Mouse (Mus musculus): ENCODE results near the gene Wdhd1.

DNA sequence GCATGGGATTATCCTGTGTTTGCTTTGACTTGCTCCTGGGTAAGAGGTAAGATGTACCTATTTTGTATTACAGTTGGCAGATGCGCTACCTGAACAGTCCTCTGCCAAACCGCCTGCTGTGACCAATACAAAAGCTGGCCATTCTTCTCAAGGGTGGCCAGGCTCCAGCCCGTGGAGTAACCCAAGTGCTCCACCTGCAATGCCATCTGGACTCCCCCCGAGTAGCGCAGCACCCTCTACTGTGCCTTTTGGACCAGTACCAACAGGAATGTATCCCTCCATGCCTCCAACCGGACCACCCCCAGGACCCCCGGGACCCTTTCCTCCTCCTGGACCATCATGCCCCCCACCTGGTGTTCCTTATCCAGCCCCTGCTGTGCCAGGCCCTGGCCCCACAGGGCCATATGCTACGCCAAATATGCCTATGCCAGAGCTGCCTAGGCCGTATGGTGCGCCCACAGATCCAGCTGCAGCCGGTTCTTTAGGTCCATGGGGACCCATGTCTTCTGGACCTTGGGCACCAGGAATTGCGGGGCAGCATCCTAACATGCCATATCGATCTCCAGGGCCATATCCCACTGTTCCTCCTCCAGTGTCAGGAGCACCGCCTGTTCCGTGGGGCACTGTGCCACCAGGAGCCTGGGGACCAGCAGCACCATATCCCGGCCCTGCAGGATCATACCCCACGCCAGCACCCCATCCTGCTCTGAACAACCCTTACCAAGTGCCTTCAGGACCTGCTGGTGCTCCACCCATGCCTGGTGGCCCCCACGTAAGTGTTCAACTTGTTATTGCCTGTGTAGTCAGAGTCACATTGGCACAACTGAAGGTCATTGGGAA is 33.9 kb upstream of the Wdhd1 start:
- no peak for TF ChIP-seq CTCF (IDR thresholded peaks at IDR 0.05; ENCODE audit: extremely low read depth, insufficient read depth, low read length)
- no peak for TF ChIP-seq POLR2A (IDR thresholded peaks at IDR 0.05; ENCODE audit: extremely low read depth, insufficient read depth, low read length)

All from cortical plate, adult 2 months (tissue).